Mouse (Mus musculus) testis, adult 2 months (tissue): ENCODE measurements around the gene Gm14459. TPM values are rescaled to one million over a fixed set of nuclear protein-coding genes. Genes with fewer than 3 reads are reported as not detected.
"Not testable (repeated sequence)": the region's sequence is repeated elsewhere in the genome, so short reads cannot be mapped to it uniquely, and the experiment has no call there.

Experiments
- H3K27ac ChIP-seq: fragments of 200-500 bp; 2 replicates; pipeline ENCODE4 v1.5.1; 2012; ENCODE audit warnings: low read depth, low read length; ENCODE audit not compliant: control insufficient read depth, insufficient read depth
- H3K27me3 ChIP-seq: fragments of 200-500 bp; 2 replicates; pipeline ENCODE4 v1.6.1; 2012; ENCODE audit warnings: mild to moderate bottlenecking, low read length, moderate library complexity; ENCODE audit not compliant: control insufficient read depth, insufficient read depth
- H3K36me3 ChIP-seq: fragments of 200-500 bp; 2 replicates; pipeline ENCODE4 v1.6.1; 2012; ENCODE audit warnings: mild to moderate bottlenecking, low read length; ENCODE audit not compliant: control insufficient read depth, insufficient read depth
- H3K4me1 ChIP-seq: fragments of 200-500 bp; 2 replicates; pipeline ENCODE4 v1.6.1; 2012; ENCODE audit warnings: low read length; ENCODE audit not compliant: control insufficient read depth, insufficient read depth
- H3K4me3 ChIP-seq: fragments of 200-500 bp; 2 replicates; pipeline ENCODE4 v1.5.1; 2012; ENCODE audit warnings: low read depth, mild to moderate bottlenecking, low read length, moderate library complexity, mixed read lengths; ENCODE audit not compliant: control insufficient read depth
- CTCF ChIP-seq: fragments of 200-500 bp; IDR thresholded peaks from 2 replicates; pipeline ENCODE4 v1.5.1; 2012; ENCODE audit warnings: low read depth, mild to moderate bottlenecking, inconsistent platforms, low read length, moderate library complexity; ENCODE audit not compliant: control insufficient read depth, insufficient read depth, insufficient replicate concordance
- POLR2A ChIP-seq: fragments of 200-500 bp; IDR thresholded peaks from 2 replicates; pipeline ENCODE4 v1.6.1; 2012; ENCODE audit warnings: low read depth, mild to moderate bottlenecking, inconsistent platforms, low read length, moderate library complexity; ENCODE audit not compliant: control insufficient read depth
- polyA plus RNA-seq: library from polyadenylated mRNA; depleted of rRNA; stranded (reverse); fragments of >200 nt; gene quantifications from 2 replicates; pipeline ENCODE4 v1.2.3, GENCODE M21; 2012; rRNA removed

Gene Gm14459
- polyA plus RNA-seq: 0.58 and 0.83 TPM in 2 replicates

DNA sequence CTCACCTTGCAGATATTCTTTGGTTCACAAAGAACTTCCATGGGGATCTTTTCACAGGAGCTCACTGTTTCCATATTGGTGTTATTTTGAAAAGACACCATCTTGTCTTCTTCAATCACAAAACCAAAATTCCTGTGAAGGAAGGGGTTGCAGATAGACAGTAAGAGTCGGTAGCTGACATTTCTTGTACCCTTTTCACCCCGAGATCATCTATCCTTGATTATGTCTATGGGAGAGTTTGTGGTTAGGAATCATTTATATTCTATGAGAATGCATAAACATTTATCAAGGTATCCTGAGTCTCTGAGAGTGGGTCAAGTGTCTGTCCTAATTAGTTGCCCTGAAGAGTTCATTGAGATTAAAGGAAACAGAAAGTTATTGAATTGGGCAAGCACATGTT is at the start of gene Gm14459:
TSS of gene Gm14459 (minus strand) at position 101 of the 400 bp plus-strand sequence.
- no peak within 1 kb of the TSS for H3K27ac ChIP-seq
- TF ChIP-seq CTCF: no peak
- no peak for TF ChIP-seq POLR2A
- no peaks in the 10 kb centered on the region for H3K4me1 ChIP-seq
- H3K36me3 ChIP-seq: no peaks in the 10 kb centered on the region
- H3K27me3 ChIP-seq: no peaks in the 10 kb centered on the region
- no peak within 1 kb of the TSS for H3K4me3 ChIP-seq

- H3K4me1 ChIP-seq, H3K4me3 ChIP-seq, H3K27me3 ChIP-seq, H3K27ac ChIP-seq, H3K36me3 ChIP-seq: not testable (repeated sequence)
Measured at GRCm38 (mm10) chrX:8548155-8548554, 23.4 kb upstream of the Gm14459 start, which contains the start of gene Ssxb6. TSS of gene Ssxb6 (minus strand) at chrX:8548255.

Other genes with a start within 250 kb of the Gm14459 start
- gene Ssxb10, start 197.5 kb downstream of the Gm14459 start, polyA plus RNA-seq: 0.17 TPM in 1 of 2 replicates, not detected in the other
- gene Ssxb9, start 158.0 kb downstream of the Gm14459 start, polyA plus RNA-seq: not detected in 2 replicates
- gene Ssxb1, start 111.6 kb downstream of the Gm14459 start, polyA plus RNA-seq: 2.8 and 3.4 TPM in 2 replicates
- 2.4 and 3.1 TPM in 2 replicates for gene Ssxb2, start 63.2 kb downstream of the Gm14459 start, polyA plus RNA-seq
- gene Ssxb6, start 23.3 kb upstream of the Gm14459 start, polyA plus RNA-seq: 0.88 and 2.6 TPM in 2 replicates
- 0.99 and 1.2 TPM in 2 replicates for gene Ssxb3, start 66.9 kb upstream of the Gm14459 start, polyA plus RNA-seq
- 0.47 and 0.75 TPM in 2 replicates for gene Ssxb8, start 165.9 kb upstream of the Gm14459 start, polyA plus RNA-seq
- gene Ssx9, start 223.5 kb upstream of the Gm14459 start, polyA plus RNA-seq: 0.27 TPM in 1 of 2 replicates, not detected in the other